Mouse (Mus musculus) MEL (cell line): ENCODE data around the gene Gpr18. TPM values are rescaled to one million over a fixed set of nuclear protein-coding genes. Genes with fewer than 3 reads are reported as not detected.

ENCODE experiments used
- DNase-seq: peaks from one replicate; pipeline ENCODE4 v3.0.0; 2011; ENCODE audit warnings: low read depth, low spot score
- H3K27ac ChIP-seq: 2 replicates; pipeline ENCODE4 v1.5.1; 2012; ENCODE audit warnings: low read depth, mild to moderate bottlenecking, control low read depth, low read length, moderate library complexity; ENCODE audit not compliant: control insufficient read depth
- H3K27me3 ChIP-seq, 2 experiments: fragments of 150-350 bp in 1 of 2; sonication (generic) in 1 of 2; 2 replicates each; pipeline ENCODE4 v1.6.1; 2012; ENCODE audit warnings: low read length in 2 of 2, mild to moderate bottlenecking in 2 of 2, improper control_type of control experiment in 1 of 2, moderate library complexity in 1 of 2; ENCODE audit not compliant: insufficient read depth in 2 of 2, control insufficient read depth in 1 of 2
- H3K36me3 ChIP-seq, 2 experiments: 2 replicates each; pipeline ENCODE4 v1.6.1; 2012 to 2014; ENCODE audit warnings: low read length in 2 of 2, improper control_type of control experiment in 1 of 2, inconsistent platforms in 1 of 2, mild to moderate bottlenecking in 1 of 2; ENCODE audit not compliant: insufficient read depth in 2 of 2, control insufficient read depth in 1 of 2
- H3K4me1 ChIP-seq, 2 experiments: fragments of 150-350 bp in 1 of 2; sonication (generic) in 1 of 2; 2 replicates each; pipeline ENCODE4 v1.6.1; 2012; ENCODE audit warnings: low read length in 2 of 2, improper control_type of control experiment in 1 of 2, mild to moderate bottlenecking in 1 of 2; ENCODE audit not compliant: insufficient read depth in 2 of 2, control insufficient read depth in 1 of 2
- H3K4me3 ChIP-seq, 2 experiments: fragments of 150-350 bp in 1 of 2; sonication (generic) in 1 of 2; 2 replicates each; pipeline ENCODE4 v1.5.1; 2012; ENCODE audit warnings: low read depth in 2 of 2, low read length in 2 of 2, mild to moderate bottlenecking in 2 of 2, moderate library complexity in 2 of 2, control low read depth in 1 of 2, improper control_type of control experiment in 1 of 2; ENCODE audit not compliant: control insufficient read depth in 1 of 2, insufficient read depth in 1 of 2
- H3K79me2 ChIP-seq: 2 replicates; pipeline ENCODE4 v1.6.1; 2012; ENCODE audit warnings: mild to moderate bottlenecking, low read length, moderate library complexity; ENCODE audit not compliant: control insufficient read depth, poor library complexity, insufficient read depth
- H3K9ac ChIP-seq: 2 replicates; pipeline ENCODE4 v1.6.1; 2012; ENCODE audit warnings: low read depth, mild to moderate bottlenecking, control low read depth, low read length, moderate library complexity; ENCODE audit not compliant: control insufficient read depth, poor library complexity, severe bottlenecking
- H3K9me3 ChIP-seq: fragments of 150-350 bp; sonication (generic); replicated peaks from 2 replicates; pipeline ENCODE4 v1.6.1; 2012; ENCODE audit warnings: mild to moderate bottlenecking, low read length, improper control_type of control experiment, moderate library complexity; ENCODE audit not compliant: insufficient read depth
- CHD1 ChIP-seq: IDR thresholded peaks from 2 replicates; pipeline ENCODE4 v1.6.1; 2012; ENCODE audit warnings: low read depth, mild to moderate bottlenecking, inconsistent platforms, low read length, improper control_type of control experiment
- CHD2 ChIP-seq: IDR thresholded peaks from 2 replicates; pipeline ENCODE4 v1.6.1; 2011; ENCODE audit warnings: low read length, improper control_type of control experiment
- CTCF ChIP-seq, 3 experiments: IDR thresholded peaks in 2 of 3; conservative IDR thresholded peaks in 1 of 3; 2 replicates each; pipeline ENCODE4 v1.5.1; 2011 to 2012; ENCODE audit warnings: low read length in 3 of 3, low read depth in 2 of 3, mild to moderate bottlenecking in 2 of 3, improper control_type of control experiment in 1 of 3, inconsistent platforms in 1 of 3, mixed read lengths in 1 of 3, moderate library complexity in 1 of 3; ENCODE audit not compliant: control insufficient read depth in 1 of 3, insufficient read depth in 1 of 3, poor library complexity in 1 of 3, severe bottlenecking in 1 of 3
- E2F4 ChIP-seq: IDR thresholded peaks from 2 replicates; pipeline ENCODE4 v1.6.1; 2011; ENCODE audit warnings: low read depth, low read length, improper control_type of control experiment, borderline replicate concordance
- EP300 ChIP-seq, 2 experiments: IDR thresholded peaks; 2 replicates each; pipeline ENCODE4 v1.6.1; 2011; ENCODE audit warnings: improper control_type of control experiment in 2 of 2, low read length in 2 of 2, low read depth in 1 of 2, mild to moderate bottlenecking in 1 of 2
- GABPA ChIP-seq: IDR thresholded peaks from 2 replicates; pipeline ENCODE4 v1.6.1; 2012; ENCODE audit warnings: low read depth, mild to moderate bottlenecking, inconsistent platforms, low read length, improper control_type of control experiment, moderate library complexity
- MAFK ChIP-seq: IDR thresholded peaks from 2 replicates; pipeline ENCODE4 v1.6.1; 2011; ENCODE audit warnings: low read depth, mild to moderate bottlenecking, low read length, improper control_type of control experiment, borderline replicate concordance
- MAZ ChIP-seq: IDR thresholded peaks from 2 replicates; pipeline ENCODE4 v1.6.1; 2012; ENCODE audit warnings: low read depth, mild to moderate bottlenecking, inconsistent platforms, low read length, improper control_type of control experiment
- MYC ChIP-seq: IDR thresholded peaks from 2 replicates; pipeline ENCODE4 v1.6.1; 2011; ENCODE audit warnings: low read depth, mild to moderate bottlenecking, low read length, improper control_type of control experiment, moderate library complexity
- NELFE ChIP-seq: IDR thresholded peaks from 2 replicates; pipeline ENCODE4 v1.6.1; 2011; ENCODE audit warnings: low read depth, low read length, improper control_type of control experiment
- NRF1 ChIP-seq: IDR thresholded peaks from 2 replicates; pipeline ENCODE4 v1.6.1; 2014; ENCODE audit warnings: low read depth, mild to moderate bottlenecking, inconsistent platforms, low read length, improper control_type of control experiment, moderate library complexity; ENCODE audit not compliant: poor library complexity, insufficient read depth, severe bottlenecking
- POLR2AphosphoS5 ChIP-seq: IDR thresholded peaks from 2 replicates; pipeline ENCODE4 v1.6.1; 2012; ENCODE audit warnings: low read depth, borderline replicate concordance, mild to moderate bottlenecking, inconsistent platforms, low read length, moderate library complexity, mixed read lengths
- SIN3A ChIP-seq: IDR thresholded peaks from 2 replicates; pipeline ENCODE4 v1.6.1; 2012; ENCODE audit warnings: low read length, improper control_type of control experiment, inconsistent platforms
- TBP ChIP-seq: IDR thresholded peaks from 2 replicates; pipeline ENCODE4 v1.8.0; 2011; ENCODE audit warnings: low read depth, low read length, improper control_type of control experiment
- TCF12 ChIP-seq: IDR thresholded peaks from 2 replicates; pipeline ENCODE4 v1.6.1; 2014; ENCODE audit warnings: low read depth, mild to moderate bottlenecking, inconsistent platforms, low read length, improper control_type of control experiment, moderate library complexity
- UBTF ChIP-seq: IDR thresholded peaks from 2 replicates; pipeline ENCODE4 v1.6.1; 2012; ENCODE audit warnings: low read depth, mild to moderate bottlenecking, inconsistent platforms, low read length, improper control_type of control experiment, moderate library complexity, borderline replicate concordance; ENCODE audit not compliant: insufficient read depth
- USF1 ChIP-seq: IDR thresholded peaks from 2 replicates; pipeline ENCODE4 v1.6.1; 2014; ENCODE audit warnings: low read depth, mild to moderate bottlenecking, inconsistent platforms, low read length, improper control_type of control experiment, moderate library complexity
- ZKSCAN1 ChIP-seq: IDR thresholded peaks from 2 replicates; pipeline ENCODE4 v1.6.1; 2012; ENCODE audit warnings: low read depth, mild to moderate bottlenecking, inconsistent platforms, low read length, improper control_type of control experiment, moderate library complexity
- ZMIZ1 ChIP-seq: IDR thresholded peaks from 2 replicates; pipeline ENCODE4 v1.6.1; 2012; ENCODE audit warnings: low read depth, mild to moderate bottlenecking, inconsistent platforms, low read length, improper control_type of control experiment, moderate library complexity
- polyA plus RNA-seq, 2 experiments: library from polyadenylated mRNA; stranded (reverse) in 1 of 2; unstranded in 1 of 2; fragments of >175 nt in 1 of 2; fragments of >200 nt in 1 of 2; gene quantifications; 2 replicates each; pipeline versions ENCODE4 v1.2.1 to v1.2.4; 2012; ENCODE audit warnings: low replicate concordance in 2 of 2, low read depth in 1 of 2; ENCODE audit not compliant: insufficient read length in 2 of 2, insufficient read depth in 1 of 2, missing spikeins in 1 of 2
- total RNA-seq: library from RNA; depleted of rRNA; stranded (reverse); fragments of 300-350 nt; gene quantifications from 2 replicates; pipeline ENCODE4 v1.2.3, GENCODE M21; 2012

The Gpr18 gene
- total and polyA plus RNA-seq, 3 experiments, result 0.06 to 0.15 TPM; not detected in 1

GRCm38 (mm10) chr14:121957176-121957871 is 41.7 kb upstream of the Gpr18 start:
- H3K4me1 ChIP-seq, result peaks cover 2 to 15% of the 10 kb centered on the region in 2 experiments; a peak in 3 of 4 replicates
- no peak for TF ChIP-seq TBP
- TF ChIP-seq MAFK, result no peak
- no peak for TF ChIP-seq E2F4
- TF ChIP-seq NELFE, result no peak
- no peak for TF ChIP-seq POLR2AphosphoS5
- no peak; the same call in 1 of the 2 replicates for TF ChIP-seq USF1
- TF ChIP-seq UBTF, result no peak
- no peak for TF ChIP-seq EP300 (IDR thresholded peaks at IDR 0.05; ENCODE audit: low read depth in 1 of 2, low read length in 2 of 2)

GRCm38 (mm10) chr14:121956291-121956690 is 40.7 kb upstream of the Gpr18 start:
- no peak overlapping the region for H3K4me3 ChIP-seq
- H3K27me3 ChIP-seq, result no peaks in the 10 kb centered on the region
- H3K9ac ChIP-seq, result no peak overlapping the region
- DNase-seq, result no peak
- no peaks in the 10 kb centered on the region; a peak in 1 of 4 replicates for H3K36me3 ChIP-seq
- TF ChIP-seq ZMIZ1 (no peak), ZKSCAN1 (no peak), MAZ (no peak), CHD1 (no peak), USF1 (no peak), MYC (no peak), TCF12 (no peak), CHD2 (no peak), CTCF (IDR thresholded peaks at IDR 0.05 in 2 of 3, conservative IDR thresholded peaks at IDR 0.05 in 1 of 3; ENCODE audit: control insufficient read depth in 1 of 3, insufficient read depth in 1 of 3, low read depth in 2 of 3, low read length in 3 of 3, poor library complexity in 1 of 3, severe bottlenecking in 1 of 3) (no peak), SIN3A (no peak), GABPA (no peak), MAFK (no peak), EP300 (IDR thresholded peaks at IDR 0.05; ENCODE audit: low read depth in 1 of 2, low read length in 2 of 2) (no peak), NRF1 (no peak)
- H3K79me2 ChIP-seq, result no peaks in the 10 kb centered on the region
- H3K4me1 ChIP-seq, result peaks cover 4 to 9% of the 10 kb centered on the region in 2 experiments; a peak in 3 of 4 replicates
- H3K9me3 ChIP-seq, result no peaks in the 10 kb centered on the region
- no peak overlapping the region for H3K27ac ChIP-seq

More at GRCm38 (mm10) chr14:121957176-121957871, 41.7 kb upstream of the Gpr18 start:
- no peaks in the 10 kb centered on the region for H3K79me2 ChIP-seq
- H3K4me3 ChIP-seq, result no peak overlapping the region
- no peak overlapping the region for H3K27ac ChIP-seq
- no peaks in the 10 kb centered on the region for H3K27me3 ChIP-seq
- no peaks in the 10 kb centered on the region for H3K9me3 ChIP-seq
- no peak overlapping the region for H3K9ac ChIP-seq
- no peak for DNase-seq
- peaks cover 0 to under 1% of the 10 kb centered on the region in 2 experiments; a peak in 2 of 4 replicates for H3K36me3 ChIP-seq
